Mouse (Mus musculus) Patski (cell line): Measurements from ENCODE around the gene Nup214. TPM values are rescaled to one million over a fixed set of nuclear protein-coding genes. Genes with fewer than 3 reads are reported as not detected.
"Not testable (repeated sequence)": the region's sequence is repeated elsewhere in the genome, so short reads cannot be mapped to it uniquely, and the experiment has no call there.

Experiments
- ATAC-seq: fragments of 100-300 bp; one replicate; pipeline ENCODE4 v1.8.0; 2021
- CTCF ChIA-PET: fragments of 350-600 bp; sonication (Branson Sonifier 250); formaldehyde crosslinking; loops from one replicate; lab custom pipeline; 2022; ENCODE audit warnings: inconsistent platforms; lab: Charles Lee
- POLR2A ChIA-PET: fragments of 350-600 bp; sonication (Branson Sonifier 250); formaldehyde crosslinking; loops from one replicate; lab custom pipeline; 2022; ENCODE audit warnings: antibody characterized with exemption, inconsistent platforms; lab: Charles Lee
- DNase-seq: peaks from one replicate; pipeline ENCODE4 v3.0.0-alpha.2; 2011; ENCODE audit warnings: low read depth, low spot score
- H3K27me3 ChIP-seq: fragments of 371-371 bp; one replicate; pipeline ENCODE4 v1.5.1; 2021
- CTCF ChIP-seq: fragments of 100-300 bp; IDR thresholded peaks from one replicate; pipeline ENCODE4 v1.5.1; 2021
- in situ Hi-C: fragments of 300-500 bp; cut with MboI; formaldehyde crosslinking; loops from 3 replicates; pipeline ENCODE4 v1.11.1; 2018; ENCODE audit warnings: low pct_unique_long_range_greater_than_20kb, mixed read lengths
- polyA plus RNA-seq: library from polyadenylated mRNA; unstranded; gene quantifications from one replicate; pipeline ENCODE4 v1.2.3, GENCODE M21; 2021

Nup214 gene
- polyA plus RNA-seq, 1 experiment from 2014 or later: 40.5 TPM

- in situ Hi-C loops: no loop called here
- POLR2A ChIA-PET: interaction anchor here (0.9 kb wide), 1 partner anchor 15 kb away, joined by 3 read pairs; no protein-coding TSS in a partner anchor
- CTCF ChIA-PET: interaction anchor here (1.6 to 1.9 kb wide), 2 partner anchors 10 to 13 kb away, joined by 4 read pairs; no protein-coding TSS in a partner anchor
Measured at GRCm38 (mm10) chr2:32034206-32034605, 60.0 kb downstream of the Nup214 start.

DNA sequence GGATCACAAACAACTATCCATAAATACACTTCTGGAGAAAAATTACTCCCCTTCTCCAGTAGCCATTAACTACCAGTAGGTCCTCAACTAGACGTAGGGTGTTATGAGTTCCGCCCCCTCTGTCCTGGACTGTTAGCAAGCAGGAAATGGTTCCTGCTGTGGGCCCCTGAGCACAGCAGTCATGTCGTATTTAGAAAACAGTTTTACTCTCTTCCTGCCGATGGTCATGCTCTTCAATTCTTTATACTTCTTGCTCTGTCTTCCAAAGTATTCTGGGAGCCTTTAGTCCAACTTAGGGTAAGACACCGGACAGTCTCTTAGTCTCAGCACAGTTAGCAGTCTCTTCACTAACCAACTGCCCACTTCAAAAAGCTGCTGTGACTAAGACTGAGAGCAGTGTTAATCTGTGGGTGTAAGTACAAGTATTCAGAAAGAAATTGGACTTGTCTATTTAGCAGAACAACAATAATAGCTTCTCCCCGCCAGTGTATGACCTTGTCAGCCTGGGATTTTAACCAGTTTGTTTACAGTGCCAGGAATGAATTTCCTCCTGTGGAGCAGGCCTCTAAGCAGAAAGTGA lies 63.1 kb downstream of the Nup214 start:
- in situ Hi-C loops: no loop called here
- POLR2A ChIA-PET: no interaction called here
- TF ChIP-seq CTCF: no peak
- DNase-seq (no peak), ATAC-seq (no peak)
- no peaks in the 10 kb centered on the region for H3K27me3 ChIP-seq
- CTCF ChIA-PET: no interaction called here

More at GRCm38 (mm10) chr2:32034206-32034605, 60.0 kb downstream of the Nup214 start:
- ATAC-seq: no peak
- TF ChIP-seq CTCF: no peak
- no peaks in the 10 kb centered on the region for H3K27me3 ChIP-seq
- no peak for DNase-seq

DNA sequence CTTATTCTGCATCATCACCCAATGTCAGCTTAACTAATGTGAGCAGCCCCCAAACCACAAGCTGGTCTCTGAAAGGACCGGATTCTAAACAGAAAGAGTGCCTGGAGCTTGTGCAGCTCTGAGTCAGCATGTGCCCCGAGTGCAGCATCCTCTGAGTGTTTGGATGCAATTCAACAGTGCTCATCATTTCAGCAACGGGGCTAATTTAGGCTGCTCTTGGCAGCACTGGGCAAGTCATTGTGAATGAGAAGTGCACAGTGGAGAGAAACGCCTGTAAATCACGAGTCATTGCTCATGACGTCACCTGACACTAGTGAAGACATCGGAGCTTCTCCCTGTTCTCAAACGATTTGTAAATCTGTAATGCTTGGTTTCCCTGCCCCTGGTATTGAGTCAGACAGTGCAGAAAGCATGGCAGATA lies 64.4 kb downstream of the Nup214 start:
- ChIA-PET POLR2A (no interaction called here), CTCF (interaction anchor here (1.1 kb wide), 1 partner anchor 91 kb away, joined by 3 read pairs; no protein-coding TSS in a partner anchor)
- in situ Hi-C loops: no loop called here
- no peaks in the 10 kb centered on the region for H3K27me3 ChIP-seq
- ATAC-seq (peak; percentile 44), DNase-seq (peak; percentile 77)
- no peak for TF ChIP-seq CTCF

DNA sequence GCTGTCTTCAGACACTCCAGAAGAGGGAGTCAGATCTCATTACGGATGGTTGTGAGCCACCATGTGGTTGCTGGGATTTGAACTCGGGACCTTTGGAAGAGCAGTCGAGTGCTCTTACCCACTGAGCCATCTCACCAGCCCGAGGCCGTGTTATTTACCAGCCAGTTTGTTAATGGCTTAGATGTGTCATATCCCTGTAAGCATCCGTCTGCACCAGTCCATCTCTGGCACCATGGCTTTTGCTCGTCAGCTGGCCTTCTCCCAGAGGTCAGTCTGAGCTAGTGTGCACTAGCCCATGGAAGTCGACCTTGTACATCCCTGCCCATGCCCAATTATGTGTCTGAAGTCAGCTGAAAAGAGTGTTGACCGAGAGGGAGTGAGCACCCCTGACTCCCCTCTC lies 66.4 kb downstream of the Nup214 start:
- POLR2A ChIA-PET: interaction anchor here (1.4 kb wide), 1 partner anchor 21 kb away, joined by 3 read pairs; no protein-coding TSS in a partner anchor
- ATAC-seq, CTCF ChIA-PET, in situ Hi-C loops, DNase-seq, H3K27me3 ChIP-seq: not testable (repeated sequence)

DNA sequence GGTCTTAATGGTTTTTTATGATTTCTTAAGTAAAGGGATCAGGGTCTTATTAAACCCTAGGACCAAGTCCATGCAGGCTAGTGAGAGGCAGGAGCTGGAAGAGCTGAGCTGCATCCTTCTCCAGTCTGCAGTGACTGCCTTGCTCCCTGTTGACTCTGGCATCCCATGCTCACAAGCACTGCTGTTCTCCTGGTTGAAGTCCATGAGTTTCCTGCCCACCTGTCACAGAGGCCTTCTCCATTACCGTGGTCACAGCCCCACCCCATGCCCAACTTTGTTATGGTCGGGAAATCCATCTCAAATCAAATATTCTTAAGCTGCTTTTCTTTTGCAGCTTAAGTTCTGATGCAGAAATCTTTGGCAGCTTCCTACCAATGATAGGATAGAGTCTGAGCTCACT lies 66.9 kb downstream of the Nup214 start:
- no peak for ATAC-seq
- TF ChIP-seq CTCF: no peak
- ChIA-PET POLR2A (interaction anchor here (1.4 kb wide), 1 partner anchor 21 kb away, joined by 3 read pairs; no protein-coding TSS in a partner anchor), CTCF (no interaction called here)
- in situ Hi-C loops: no loop called here
- no peaks in the 10 kb centered on the region for H3K27me3 ChIP-seq
- DNase-seq: no peak

- no peaks in the 10 kb centered on the region for H3K27me3 ChIP-seq
- TF ChIP-seq CTCF: no peak
- in situ Hi-C loops: no loop called here
- DNase-seq (no peak), ATAC-seq (no peak)
- ChIA-PET CTCF (no interaction called here), POLR2A (no interaction called here)
Measured at GRCm38 (mm10) chr2:32043836-32044235, 69.6 kb downstream of the Nup214 start.

DNA sequence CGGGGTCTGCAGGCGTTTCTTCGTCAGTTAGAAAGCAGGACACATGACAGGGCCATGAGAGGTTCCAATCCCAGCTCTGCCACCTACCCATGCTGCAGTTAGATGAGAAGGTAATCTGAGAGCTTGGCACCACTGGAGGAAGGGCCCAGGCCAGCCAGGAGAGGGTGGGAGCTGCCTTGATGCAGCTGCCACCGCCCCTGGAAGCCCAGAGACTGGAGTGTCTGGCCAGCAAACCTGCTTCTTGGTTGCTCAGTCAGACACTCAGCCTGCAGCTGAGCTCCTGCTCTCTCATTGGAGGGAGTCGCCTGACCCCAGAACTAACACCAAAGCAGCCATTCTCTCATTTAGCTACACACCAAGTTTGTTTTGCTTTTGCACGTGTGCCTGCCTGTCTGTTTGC lies 71.1 kb downstream of the Nup214 start:
- ChIA-PET POLR2A (interaction anchor here (0.6 kb wide), 1 partner anchor 60 kb away, joined by 3 read pairs; no protein-coding TSS in a partner anchor), CTCF (interaction anchor here (1.0 to 1.1 kb wide), 2 partner anchors 17 to 25 kb away, joined by 3 read pairs; no protein-coding TSS in a partner anchor)
- ATAC-seq: no peak
- TF ChIP-seq CTCF: no peak
- H3K27me3 ChIP-seq: no peaks in the 10 kb centered on the region
- in situ Hi-C loops: no loop called here
- no peak for DNase-seq

DNA sequence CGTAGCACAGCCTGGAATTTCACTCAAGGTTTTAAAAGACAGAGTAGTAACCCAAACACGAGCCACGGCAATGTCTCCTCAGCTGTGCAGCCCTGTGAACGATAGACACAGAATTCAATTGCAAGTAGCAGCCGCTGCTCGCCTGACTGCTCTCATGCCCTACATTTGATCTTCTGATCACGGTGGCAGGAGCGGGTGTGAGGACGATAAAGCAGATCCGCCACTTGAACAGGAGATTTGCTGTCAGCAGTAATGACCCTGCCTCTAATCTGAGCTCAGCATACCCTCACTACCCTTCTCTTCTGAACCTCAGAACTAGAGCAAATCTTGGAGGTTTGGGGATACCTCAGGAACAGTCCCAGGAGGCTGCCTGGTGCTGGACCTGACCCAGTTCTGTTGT lies 71.8 kb downstream of the Nup214 start:
- in situ Hi-C loops: no loop called here
- no peaks in the 10 kb centered on the region for H3K27me3 ChIP-seq

DNA sequence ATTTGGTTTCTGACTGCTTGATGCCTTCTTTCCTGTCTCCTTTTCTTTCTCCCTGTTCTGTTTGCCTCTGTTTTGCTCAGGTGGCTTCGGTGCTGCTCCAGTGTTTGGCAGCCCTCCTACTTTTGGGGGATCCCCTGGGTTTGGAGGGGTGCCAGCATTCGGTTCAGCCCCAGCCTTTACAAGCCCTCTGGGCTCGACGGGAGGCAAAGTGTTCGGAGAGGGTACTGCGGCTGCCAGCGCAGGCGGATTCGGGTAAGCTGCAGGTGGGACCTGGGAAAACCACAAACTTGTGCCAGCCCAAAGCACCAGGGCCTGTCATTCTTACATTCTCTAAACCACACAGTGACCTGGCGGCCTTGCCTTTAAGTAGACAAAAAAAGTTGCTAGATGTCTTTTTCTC lies 73.1 kb downstream of the Nup214 start:
- in situ Hi-C loops: no loop called here
- DNase-seq (no peak), ATAC-seq (no peak)
- ChIA-PET CTCF (no interaction called here), POLR2A (no interaction called here)
- no peaks in the 10 kb centered on the region for H3K27me3 ChIP-seq
- no peak for TF ChIP-seq CTCF

More for the DNA sequence above, 71.8 kb downstream of the Nup214 start:
- ChIA-PET POLR2A (interaction anchor here (0.6 kb wide), 1 partner anchor 59 kb away, joined by 3 read pairs; no protein-coding TSS in a partner anchor), CTCF (no interaction called here)
- DNase-seq (no peak), ATAC-seq (no peak)
- TF ChIP-seq CTCF: no peak

DNA sequence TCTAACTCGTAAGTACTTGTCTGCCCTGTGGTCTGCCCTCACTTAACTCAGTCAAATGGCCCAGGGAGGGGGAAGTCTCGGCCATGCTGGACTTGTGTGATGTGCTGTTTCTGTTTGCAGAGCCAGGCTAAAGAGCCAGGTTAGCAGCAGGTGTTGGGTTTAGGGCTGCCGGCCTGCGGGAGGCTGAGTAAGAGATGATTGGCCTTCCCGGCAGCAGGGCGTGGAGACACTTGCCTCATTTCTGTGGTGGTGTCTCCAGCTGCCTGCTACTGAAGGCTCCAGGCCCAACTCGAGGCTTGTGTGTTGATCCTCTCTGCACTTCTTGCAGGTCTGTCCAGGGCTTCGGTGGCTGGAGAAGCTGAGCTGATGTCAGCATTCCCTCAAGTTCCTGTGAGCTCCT lies 77.6 kb downstream of the Nup214 start:
- in situ Hi-C loops: no loop called here
- ChIA-PET POLR2A (no interaction called here), CTCF (no interaction called here)
- H3K27me3 ChIP-seq: no peaks in the 10 kb centered on the region
- ATAC-seq: no peak
- TF ChIP-seq CTCF: no peak
- no peak for DNase-seq

DNA sequence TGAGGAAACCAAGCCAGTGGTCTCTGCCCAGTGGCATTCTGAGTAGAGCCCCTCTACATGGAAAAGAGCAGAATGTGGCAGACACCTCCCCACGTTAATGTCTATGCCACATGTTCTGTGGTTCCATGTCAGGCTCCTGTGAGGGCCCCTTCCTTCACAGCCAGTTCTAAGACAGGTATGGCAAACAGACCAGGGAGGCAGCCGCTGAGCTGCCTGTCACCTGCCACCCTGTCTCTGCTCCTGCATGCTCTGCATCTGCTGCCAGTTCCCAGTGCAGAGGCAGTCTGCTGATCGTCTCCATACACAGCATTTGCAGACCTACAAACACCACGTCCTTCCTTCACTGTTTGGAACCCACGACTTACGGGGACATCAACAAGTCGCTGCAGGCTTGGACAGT lies 78.2 kb downstream of the Nup214 start:
- in situ Hi-C loops: no loop called here
- no peak for TF ChIP-seq CTCF
- H3K27me3 ChIP-seq: no peaks in the 10 kb centered on the region
- no peak for DNase-seq
- no peak for ATAC-seq
- CTCF ChIA-PET: no interaction called here
- POLR2A ChIA-PET: no interaction called here
